Mouse (Mus musculus) frontal cortex, postnatal 14 days (tissue): Measurements from ENCODE around the gene Snx19.
A peak's percentile ranks its signal among the peaks of the same experiment; 100 is the strongest.

Source experiments
- DNase-seq, 2 experiments: peaks; one replicate each; pipeline ENCODE4 v3.0.0; 2022; ENCODE audit warnings: low spot score in 2 of 2

Snx19 gene

DNA sequence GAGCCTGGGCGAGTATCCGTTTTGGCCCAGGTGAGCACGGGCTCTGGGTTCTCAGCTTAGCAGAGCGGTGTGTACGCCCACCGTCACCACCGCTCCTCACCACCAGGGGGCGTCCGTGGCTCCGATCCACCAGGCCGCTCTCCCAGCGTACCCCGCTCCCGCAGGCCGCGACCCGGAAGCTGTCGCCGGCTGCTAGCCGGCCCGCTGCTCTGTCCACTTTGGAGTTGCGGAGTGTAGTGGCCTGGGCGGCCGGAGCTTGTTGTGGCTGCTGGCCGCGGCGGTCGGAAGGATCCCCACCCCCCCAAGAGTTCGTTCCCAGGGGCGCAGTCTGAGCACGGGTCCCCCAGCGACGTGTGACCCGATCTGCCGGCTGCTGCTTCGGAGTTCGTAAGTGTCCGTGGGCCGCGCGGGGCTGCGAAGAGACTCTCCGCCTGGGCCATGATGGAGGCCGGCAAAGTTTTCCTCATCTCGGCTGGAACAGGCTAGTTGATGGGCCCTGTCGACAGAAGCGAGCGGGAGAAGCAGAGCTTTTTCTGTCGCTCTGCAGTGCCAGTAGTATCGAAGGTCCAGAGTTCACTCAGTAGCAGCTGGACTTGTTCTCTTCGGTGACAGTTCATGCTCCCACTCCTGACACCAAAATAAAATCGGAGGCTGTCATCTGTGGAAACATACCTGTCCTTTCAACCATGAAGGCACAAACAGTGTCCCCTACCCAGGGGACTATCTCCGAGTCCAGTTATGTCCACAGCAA lies at the start of gene Snx19:
Gene Snx19, plus strand, starts transcription at position 227 of the 751 bp plus-strand sequence.
- peak; percentile 67 to 88 for DNase-seq

GRCm38 (mm10) chr9:30400771-30401170 lies 26.1 kb upstream of the Snx19 start:
- DNase-seq: no peak

DNA sequence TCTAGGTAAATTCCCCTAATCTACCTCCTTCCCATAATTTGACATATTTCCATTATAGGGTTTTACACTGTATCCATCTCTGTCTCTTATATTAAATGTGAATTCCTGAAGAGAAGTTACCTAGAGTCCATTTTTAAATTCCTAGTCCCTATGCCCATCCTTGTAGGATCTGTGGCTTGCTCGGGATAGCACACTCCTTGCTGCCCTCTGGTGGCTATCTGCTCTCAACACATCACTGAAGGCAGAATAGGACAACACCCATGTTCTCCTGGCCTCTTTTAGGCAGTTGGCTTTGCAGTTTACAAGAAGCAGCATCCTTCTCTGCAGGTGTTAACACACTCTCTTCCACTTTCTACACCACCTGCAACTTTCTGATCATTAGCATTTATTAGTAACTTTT lies 4.0 kb upstream of the Snx19 start:
- DNase-seq: peak in 1 of 2 experiments; percentile 42

GRCm38 (mm10) chr9:30425178-30425577 lies 1.7 kb upstream of the Snx19 start:
- DNase-seq: no peak

DNA sequence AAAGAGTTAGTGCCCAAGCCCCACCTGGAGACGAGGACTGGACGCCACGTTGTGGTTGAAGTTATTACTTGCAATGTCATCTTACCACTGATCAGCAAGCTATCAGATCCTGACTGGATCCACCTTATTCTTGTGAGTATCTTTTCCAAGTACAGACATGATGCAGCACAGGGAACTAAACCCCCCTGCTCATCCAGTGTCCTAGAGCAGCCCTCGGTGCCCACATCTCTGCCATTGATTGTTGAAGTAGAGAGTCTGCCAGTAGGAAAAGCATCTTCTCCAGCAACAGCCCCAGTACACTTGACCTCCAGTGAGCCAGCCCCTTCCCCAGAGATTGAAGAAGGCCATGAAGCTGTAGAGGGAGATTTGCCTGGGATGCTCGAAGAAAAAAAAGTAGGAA lies 1.3 kb downstream of the Snx19 start:
- no peak for DNase-seq

DNA sequence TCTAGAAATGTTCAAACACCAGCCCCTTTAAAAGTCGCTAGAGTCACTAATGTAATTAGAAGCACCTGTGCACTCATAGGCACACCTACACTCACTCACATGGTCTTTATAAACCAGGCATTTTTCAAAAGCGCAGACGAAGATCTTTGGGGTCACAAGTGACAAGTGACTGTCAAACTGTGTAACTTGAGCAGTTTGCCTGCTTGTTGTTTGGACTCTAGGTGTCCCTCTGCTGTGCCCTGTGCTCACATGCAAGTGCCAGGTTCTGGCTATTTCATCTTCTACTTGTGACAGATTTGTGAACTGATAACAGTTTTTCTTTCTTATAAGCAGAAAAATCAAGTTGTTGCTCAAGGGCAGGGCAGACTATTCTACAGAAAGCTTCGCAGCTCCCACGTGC lies 3.5 kb downstream of the Snx19 start:
- no peak for DNase-seq

DNA sequence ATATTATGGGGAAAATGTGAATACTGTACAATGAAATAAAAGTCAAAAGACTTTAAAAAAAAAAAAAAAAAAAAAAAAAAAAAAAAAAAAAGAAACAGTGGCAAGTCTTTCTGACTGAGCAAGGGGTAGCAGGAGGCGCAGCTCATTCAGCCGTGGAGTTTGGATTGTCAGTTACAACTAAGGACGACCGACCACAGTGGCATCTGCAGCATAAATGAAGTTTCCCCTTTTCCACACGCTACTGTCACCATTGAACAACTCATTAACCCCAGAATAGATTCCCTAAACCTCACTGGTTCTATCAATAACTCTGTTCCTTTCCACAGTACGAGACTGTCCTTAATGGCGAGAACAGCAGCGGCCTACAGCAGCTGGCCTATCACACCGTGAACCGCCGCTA lies 5.0 kb downstream of the Snx19 start:
- no peak for DNase-seq

DNA sequence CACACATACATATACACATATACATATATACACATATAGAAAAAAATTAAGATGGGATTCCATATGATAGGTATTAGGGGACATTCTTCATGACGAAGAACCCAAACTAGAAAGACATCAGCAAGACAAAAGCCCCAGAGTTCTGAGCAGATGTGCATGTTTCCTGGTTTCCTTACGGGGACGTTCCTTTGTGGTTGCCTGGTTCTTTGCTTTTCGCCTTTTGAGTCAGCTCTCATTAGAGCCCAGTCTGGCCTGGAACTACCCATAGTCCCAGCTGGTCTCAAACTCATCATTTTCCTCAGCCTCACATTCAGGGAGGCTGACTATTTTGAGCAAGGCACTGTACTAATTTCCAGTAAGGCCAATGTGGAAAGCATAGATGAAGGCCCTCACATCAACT lies 7.0 kb downstream of the Snx19 start:
- DNase-seq: no peak

GRCm38 (mm10) chr9:30435902-30436585 lies 9.1 kb downstream of the Snx19 start:
- DNase-seq: no peak

- DNase-seq: peak in 1 of 2 experiments; percentile 42
Observed at GRCm38 (mm10) chr9:30438505-30438904, 11.6 kb downstream of the Snx19 start.

GRCm38 (mm10) chr9:30441761-30442160 lies 14.9 kb downstream of the Snx19 start:
- no peak for DNase-seq

DNA sequence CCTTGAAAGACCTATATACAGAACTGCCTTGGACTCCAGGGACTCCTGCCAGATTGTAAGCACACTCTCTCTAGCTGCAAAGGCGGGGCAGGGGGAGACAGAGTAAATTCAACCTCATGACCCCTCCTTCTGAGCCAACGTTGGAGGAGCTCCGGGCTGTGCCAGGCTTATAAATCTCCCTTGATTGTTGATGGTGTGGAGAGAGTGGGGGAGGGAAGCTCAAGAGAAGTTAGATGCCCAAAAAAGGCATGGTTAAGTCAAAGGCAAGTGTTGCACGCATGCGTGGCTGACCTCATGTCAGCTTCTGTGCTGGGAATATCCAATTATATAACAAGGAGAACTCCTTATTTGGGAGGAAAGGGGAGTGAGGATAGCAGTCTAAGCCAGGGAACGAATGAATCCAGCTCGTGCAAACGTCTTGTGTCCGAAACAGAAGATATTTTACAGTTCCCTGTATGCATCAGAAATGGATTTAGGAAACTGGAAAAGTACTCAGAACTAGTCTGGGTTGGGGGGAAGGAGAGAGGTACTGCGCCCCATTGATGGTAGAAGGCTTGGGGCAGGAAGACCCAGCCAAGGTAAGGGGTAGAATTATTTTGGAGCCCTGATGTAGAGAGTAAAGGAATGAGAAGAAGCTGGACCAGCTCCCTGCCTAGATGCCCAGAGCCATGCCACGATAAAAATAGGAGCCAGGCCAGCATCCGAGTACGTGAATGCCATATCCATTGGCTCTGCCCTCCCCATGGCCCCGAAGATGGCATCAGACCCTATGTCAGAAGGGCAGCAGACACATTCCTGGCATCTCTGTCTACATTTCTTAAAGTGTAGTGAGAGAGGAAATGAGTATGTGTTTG lies 18.6 kb downstream of the Snx19 start:
- no peak for DNase-seq

DNA sequence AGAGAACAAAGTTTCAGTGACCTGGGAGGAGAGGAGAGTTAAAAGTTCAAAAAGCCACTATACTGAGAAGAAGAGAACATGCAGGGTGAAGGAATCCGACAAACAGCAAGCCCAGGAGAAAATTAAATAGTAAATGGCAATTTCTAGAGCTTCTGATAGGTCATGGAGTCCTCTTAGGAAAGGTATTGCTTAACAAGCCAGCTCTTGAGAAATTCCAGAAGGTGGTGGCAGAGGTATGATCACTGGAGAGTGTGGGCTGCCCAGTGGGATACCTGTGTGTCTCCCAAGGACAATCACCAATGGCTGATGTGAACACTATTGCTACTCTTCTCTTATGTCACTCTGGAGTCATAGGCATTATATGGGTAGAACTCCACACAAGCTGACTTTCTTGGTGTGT lies 19.2 kb downstream of the Snx19 start:
- DNase-seq: no peak

- peak in 1 of 2 experiments; percentile 15 for DNase-seq
Observed at GRCm38 (mm10) chr9:30448459-30448858, 21.6 kb downstream of the Snx19 start.

DNA sequence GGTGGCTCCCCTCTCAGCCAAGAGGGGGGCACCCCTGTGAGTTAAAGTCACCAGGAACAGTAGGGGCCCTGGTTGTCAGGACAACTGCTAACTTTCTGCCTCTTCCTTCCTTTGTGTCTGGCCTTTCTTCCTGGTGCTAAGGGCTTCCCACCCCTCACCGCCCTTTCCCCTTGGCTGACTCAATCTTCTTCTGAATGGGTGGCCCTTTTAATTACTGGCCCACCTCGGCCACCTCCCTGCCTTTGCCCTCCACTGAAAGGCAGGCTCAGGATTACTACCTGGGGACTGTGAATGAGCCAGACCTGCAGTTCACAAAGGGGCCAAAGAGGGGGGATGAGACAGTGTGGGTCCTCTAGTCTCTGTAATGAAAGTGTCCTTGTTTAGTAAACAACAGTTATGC lies 23.0 kb downstream of the Snx19 start:
- no peak for DNase-seq

DNA sequence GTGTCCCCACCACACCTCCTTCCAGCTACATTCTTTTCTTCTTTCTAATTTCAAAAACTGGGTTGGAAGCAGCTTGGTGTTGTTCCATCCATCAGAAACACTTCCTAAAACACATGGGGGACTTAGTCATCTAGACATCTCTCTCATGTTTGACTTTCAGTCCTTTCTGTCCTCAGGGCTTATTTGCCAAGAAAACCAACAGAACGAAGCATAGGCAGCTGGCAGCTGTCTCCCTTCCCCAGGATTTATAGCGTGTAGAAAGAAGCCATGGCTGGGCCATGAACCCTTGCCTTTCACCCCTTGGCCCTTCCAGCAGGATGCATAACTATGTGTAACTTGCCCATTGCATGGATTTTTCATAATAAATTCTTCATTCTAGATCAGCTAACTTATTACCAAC lies 23.9 kb downstream of the Snx19 start:
- no peak for DNase-seq

- no peak for DNase-seq
Observed at GRCm38 (mm10) chr9:30454527-30454926, 27.6 kb downstream of the Snx19 start.

GRCm38 (mm10) chr9:30456250-30456649 lies 29.3 kb downstream of the Snx19 start:
- DNase-seq: no peak

- DNase-seq: no peak
Observed at GRCm38 (mm10) chr9:30460501-30460900, 33.6 kb downstream of the Snx19 start.

- DNase-seq: no peak
Observed at GRCm38 (mm10) chr9:30464661-30465060, 37.8 kb downstream of the Snx19 start.

- DNase-seq: no peak
Observed at GRCm38 (mm10) chr9:30480043-30480442, 53.1 kb downstream of the Snx19 start.

GRCm38 (mm10) chr9:30480464-30480863 lies 53.6 kb downstream of the Snx19 start:
- DNase-seq: peak; percentile 83 to 95
